Comparison of ENCODE assay signal across 7 mouse cellular contexts in genomic region chr3:34493921-34494320, GRCm38 (mm10).
"Had no signal": no experiment of that assay in that cellular context is flagged by ENCODE, and none has a peak within 500 bp of the region (broad histone marks: within the 10 kb centered on the region; RNA-seq: fewer than 3 reads in every experiment).

No protein-coding gene starts in this region.

- DNase-seq: lung, adult 2 months; lung, postnatal 14 days; lung, postnatal 36 days; right cerebral cortex, postnatal 14 days; thymus, adult 2 months; thymus, postnatal 25 days; thymus, postnatal 4 days had no signal
